Mouse (Mus musculus) retina, postnatal 1 day (tissue): Measurements from ENCODE around the gene Slc4a11.
A peak's percentile ranks its signal among the peaks of the same experiment; 100 is the strongest.

Experiments used
- DNase-seq: peaks from one replicate; pipeline ENCODE4 v3.0.0-alpha.2; 2012

The Slc4a11 gene

GRCm38 (mm10) chr2:130697153-130697810 lies at the start of gene Slc4a11:
Gene Slc4a11 (minus strand): TSS chr2:130697519.
- DNase-seq, result peak; percentile 62

- DNase-seq, result no peak
Measured at GRCm38 (mm10) chr2:130743576-130743975, 46.3 kb upstream of the Slc4a11 start.

- no peak for DNase-seq
Measured at GRCm38 (mm10) chr2:130740096-130740495, 42.8 kb upstream of the Slc4a11 start.

GRCm38 (mm10) chr2:130738019-130738418 lies 40.7 kb upstream of the Slc4a11 start:
- DNase-seq, result no peak

GRCm38 (mm10) chr2:130735281-130735680 lies 38.0 kb upstream of the Slc4a11 start:
- no peak for DNase-seq

- no peak for DNase-seq
Measured at GRCm38 (mm10) chr2:130733444-130733843, 36.1 kb upstream of the Slc4a11 start.

GRCm38 (mm10) chr2:130731855-130732254 lies 34.5 kb upstream of the Slc4a11 start:
- no peak for DNase-seq

GRCm38 (mm10) chr2:130730746-130731145 lies 33.4 kb upstream of the Slc4a11 start:
- no peak for DNase-seq

GRCm38 (mm10) chr2:130728906-130729585 lies 31.7 kb upstream of the Slc4a11 start:
- DNase-seq, result peak; percentile 20

- DNase-seq, result no peak
Measured at GRCm38 (mm10) chr2:130727752-130728151, 30.4 kb upstream of the Slc4a11 start.

- DNase-seq, result no peak
Measured at GRCm38 (mm10) chr2:130724369-130724768, 27.1 kb upstream of the Slc4a11 start.

- no peak for DNase-seq
Measured at GRCm38 (mm10) chr2:130717951-130718350, 20.6 kb upstream of the Slc4a11 start.

GRCm38 (mm10) chr2:130707057-130707456 lies 9.7 kb upstream of the Slc4a11 start:
- DNase-seq, result no peak

- DNase-seq, result no peak
Measured at GRCm38 (mm10) chr2:130706602-130707001, 9.3 kb upstream of the Slc4a11 start.

- DNase-seq, result no peak
Measured at GRCm38 (mm10) chr2:130705178-130705577, 7.9 kb upstream of the Slc4a11 start.

- DNase-seq, result no peak
Measured at GRCm38 (mm10) chr2:130704040-130705001, 7.0 kb upstream of the Slc4a11 start.

- peak; percentile 34 for DNase-seq
Measured at GRCm38 (mm10) chr2:130697821-130698266, 525 bp upstream of the Slc4a11 start.

- no peak for DNase-seq
Measured at GRCm38 (mm10) chr2:130696700-130697152, 593 bp downstream of the Slc4a11 start.

GRCm38 (mm10) chr2:130693563-130693962 lies 3.8 kb downstream of the Slc4a11 start:
- no peak for DNase-seq

- DNase-seq, result no peak
Measured at GRCm38 (mm10) chr2:130689011-130689410, 8.3 kb downstream of the Slc4a11 start.

- no peak for DNase-seq
Measured at GRCm38 (mm10) chr2:130685426-130685825, 11.9 kb downstream of the Slc4a11 start.

GRCm38 (mm10) chr2:130681531-130681930 lies 15.8 kb downstream of the Slc4a11 start:
- no peak for DNase-seq

- DNase-seq, result no peak
Measured at GRCm38 (mm10) chr2:130679899-130680298, 17.4 kb downstream of the Slc4a11 start.
